Mouse (Mus musculus) brain, adult 2 months (tissue): ENCODE data around the gene Gm527.

ENCODE experiments used
- DNase-seq: peaks from one replicate; pipeline ENCODE4 v3.0.0; 2011; ENCODE audit warnings: low read depth, low spot score

The Gm527 gene

DNA sequence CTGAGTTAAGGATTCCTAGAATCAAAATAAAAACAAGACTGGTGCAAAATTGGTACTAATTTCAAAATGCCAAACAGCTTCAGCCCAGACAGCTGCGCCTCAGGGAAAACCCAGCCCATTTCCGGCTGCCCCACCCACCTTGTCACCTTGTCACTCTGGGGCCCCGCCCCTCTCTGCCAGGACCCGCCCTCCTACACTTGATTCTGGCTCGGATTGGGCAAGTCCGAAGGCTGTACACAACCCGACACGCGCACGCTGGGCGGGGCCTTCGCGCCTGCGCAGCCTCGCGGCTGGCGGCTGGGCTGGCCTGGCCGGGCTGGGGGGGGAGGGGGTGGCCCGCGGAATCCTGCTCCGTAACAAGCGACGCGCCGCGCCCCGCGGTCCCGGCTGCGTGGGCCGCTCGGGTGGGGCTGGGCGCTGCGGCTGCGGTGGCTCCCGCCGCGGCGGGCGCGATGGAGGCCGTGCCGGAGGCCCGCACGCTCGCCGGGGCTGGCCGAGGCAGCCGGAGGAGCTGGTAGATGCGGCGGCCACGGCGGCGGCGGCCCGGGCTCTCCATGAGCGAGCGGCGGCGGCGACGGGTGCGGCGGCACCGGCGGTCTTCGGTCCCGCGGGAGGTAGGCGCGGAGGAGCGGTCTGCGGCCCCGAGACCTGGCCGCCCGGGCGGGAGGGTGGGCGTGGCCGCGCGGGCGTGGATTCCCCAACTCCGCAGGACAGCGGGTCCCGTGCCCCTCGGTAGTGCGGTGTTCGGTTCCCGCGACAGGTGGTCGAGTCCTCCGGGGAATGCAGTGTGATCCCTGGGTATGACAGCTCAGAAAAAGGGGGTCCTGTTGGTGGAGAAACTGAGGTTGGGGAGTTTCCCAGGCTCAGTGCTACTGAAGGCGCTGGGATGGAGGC lies at the start of gene Gm527:
TSS of gene Gm527 (plus strand) at position 329 of the 894 bp plus-strand sequence.
- DNase-seq = peak; percentile 99

DNA sequence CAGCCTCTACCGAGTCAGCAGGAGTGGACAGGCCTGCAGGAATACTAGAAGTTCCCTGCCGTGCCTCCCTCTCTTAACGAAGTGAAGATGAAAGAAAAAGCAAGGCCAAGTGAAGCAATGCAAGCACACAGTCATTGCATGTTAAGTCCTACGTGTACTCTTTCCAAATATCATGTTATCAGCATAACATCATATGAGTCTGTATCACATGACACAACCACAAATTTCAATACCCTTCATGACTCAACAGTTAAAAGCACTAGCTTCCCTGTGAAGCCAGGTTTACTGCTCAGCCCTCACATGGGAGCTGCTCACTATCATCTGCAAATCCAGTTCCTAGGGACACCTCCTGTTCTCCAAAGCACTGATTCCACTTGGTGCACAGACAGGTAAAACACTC lies 46.6 kb upstream of the Gm527 start:
- no peak for DNase-seq

DNA sequence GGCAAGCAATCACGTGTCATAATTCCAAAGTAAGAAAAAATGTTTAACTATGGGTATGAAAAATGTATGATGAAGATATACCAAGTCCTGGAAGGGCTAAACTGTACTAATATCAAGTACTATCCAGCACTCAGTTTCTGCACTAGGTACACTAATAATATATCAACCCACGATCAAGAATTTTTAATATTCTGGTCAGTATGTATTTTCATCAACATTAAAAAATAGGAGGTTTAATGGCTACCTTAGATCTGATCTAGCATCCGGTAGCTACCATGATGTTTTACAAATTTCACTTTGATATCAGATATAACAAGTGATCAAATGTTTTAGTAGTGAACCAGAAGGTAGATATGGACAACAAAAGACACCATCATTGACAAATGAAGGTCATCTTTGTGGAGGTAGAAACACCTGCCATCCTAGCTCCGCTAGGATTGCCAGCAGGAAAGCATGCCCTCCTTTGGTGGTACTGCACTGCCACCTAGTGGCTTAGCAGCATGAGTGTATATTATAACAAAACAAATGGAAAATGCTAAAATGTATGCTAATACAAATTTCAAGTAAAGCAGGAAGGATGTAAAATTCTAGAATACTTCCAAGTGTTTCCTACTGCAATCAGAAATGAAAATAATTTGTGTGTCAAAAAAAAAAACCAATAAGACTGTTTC lies 20.5 kb upstream of the Gm527 start:
- DNase-seq = peak; percentile 76

DNA sequence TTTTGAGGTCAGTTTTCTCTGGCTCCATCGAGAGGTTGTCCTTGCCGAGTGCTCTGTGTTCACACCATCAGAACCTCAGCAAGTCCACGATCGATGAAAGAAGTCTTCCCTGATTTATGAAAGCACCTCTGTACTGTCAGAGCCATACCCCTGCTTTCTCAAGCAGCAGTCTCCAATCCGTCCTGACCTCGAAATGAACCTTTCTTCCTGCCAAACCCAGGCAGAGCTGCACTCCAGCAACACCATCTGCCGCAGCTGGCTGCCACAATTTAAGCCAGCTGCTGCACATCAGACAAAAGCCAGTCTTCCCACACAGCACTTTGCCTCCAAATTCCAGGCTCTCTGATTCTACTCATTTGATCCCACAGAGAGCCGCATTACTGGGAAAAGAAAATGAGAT lies 15.2 kb upstream of the Gm527 start:
- DNase-seq = peak; percentile 70

DNA sequence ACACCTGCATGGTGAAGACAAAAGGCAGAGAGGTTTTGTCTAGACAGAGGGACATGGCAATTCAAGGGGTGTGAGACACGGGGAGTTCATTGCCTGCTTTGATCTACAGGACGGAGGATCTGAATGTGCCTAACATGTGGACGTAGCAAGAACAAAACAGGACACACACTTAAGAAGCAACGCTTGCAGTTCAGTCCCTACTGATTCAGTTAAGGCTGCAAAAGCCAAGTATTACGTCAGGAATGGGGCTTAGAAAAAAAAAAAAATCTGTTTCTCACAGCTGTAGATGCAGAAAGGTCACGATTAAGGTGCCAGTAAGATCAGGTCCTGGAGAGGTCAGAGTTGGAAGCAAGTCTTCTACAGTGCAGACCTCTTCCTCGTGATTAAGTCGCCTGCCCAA lies 14.5 kb upstream of the Gm527 start:
- peak; percentile 12 for DNase-seq

DNA sequence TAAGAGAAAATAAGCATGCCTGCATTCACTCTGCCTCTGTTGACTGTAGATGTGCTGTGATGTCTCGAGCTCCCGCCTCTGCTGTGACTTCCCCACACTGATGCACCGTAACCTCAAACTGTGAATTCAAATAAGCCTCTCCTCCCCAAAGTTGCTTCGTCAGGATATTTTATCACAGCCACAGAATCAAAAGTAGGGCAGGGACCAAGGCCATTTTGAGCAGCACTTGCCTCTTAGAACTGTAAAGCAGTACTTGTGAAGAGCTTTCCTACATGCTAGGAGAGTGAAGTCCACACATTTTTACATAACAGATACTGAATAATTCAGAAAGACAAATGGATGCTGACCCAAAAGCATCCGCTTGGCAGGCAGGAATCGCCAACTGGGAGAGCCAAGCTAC lies 4.7 kb upstream of the Gm527 start:
- DNase-seq = peak; percentile 63

DNA sequence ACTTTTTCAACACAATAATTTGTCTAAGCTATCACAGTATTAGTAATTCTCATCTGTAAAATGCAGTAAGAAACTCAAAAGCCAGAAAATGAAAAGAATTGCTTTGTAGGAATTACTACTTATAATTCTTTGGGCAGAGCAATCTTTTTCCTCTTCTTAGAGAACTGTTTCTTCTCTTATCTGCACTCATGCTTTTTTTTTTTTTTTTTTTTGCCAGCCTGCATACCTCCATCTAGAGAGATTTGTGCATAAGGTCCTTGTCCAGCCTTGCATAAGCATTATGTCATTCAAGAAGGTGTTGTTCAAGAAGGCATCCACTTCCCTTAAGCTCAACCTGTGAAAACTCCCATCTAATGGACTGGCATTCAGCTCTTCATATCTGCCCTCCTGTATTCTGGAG lies 971 bp upstream of the Gm527 start:
- no peak for DNase-seq

DNA sequence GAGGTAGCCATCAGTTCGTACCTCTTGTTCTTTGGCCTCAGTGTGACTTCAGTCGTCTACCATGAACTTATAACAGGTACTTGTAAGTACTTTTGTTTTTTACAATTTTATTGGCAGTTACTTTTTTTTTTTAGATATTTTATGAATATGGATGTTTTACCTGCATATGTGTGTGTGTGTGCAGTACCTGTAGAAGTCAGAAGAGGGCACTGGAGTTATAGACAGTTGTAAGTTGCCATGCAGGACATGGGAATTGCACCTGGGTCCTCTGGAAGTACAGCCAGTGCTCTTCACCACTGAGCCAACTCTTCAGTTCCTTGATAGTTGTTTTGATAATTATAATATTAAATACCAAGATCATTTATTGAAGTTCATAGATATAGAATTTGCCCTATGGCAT lies 19.8 kb downstream of the Gm527 start:
- DNase-seq = no peak

DNA sequence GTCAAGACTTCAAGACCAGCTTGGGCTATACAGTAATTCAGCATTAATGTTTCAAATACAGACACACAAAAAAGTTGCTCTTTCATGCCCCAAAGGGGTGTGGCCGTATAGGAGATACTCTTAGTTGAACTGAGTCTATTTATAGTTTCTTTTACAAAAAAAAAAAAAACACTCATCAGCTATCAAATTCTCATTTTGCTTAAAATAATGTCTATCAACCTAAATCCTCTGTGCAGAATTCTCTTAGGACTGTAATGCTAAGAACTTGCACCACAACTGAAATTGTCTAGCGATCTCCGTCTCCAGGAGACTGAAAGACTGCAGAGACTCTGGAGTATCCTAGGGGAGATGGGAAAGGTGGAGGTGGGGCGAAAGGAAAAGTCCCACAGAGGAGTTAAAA lies 46.9 kb downstream of the Gm527 start:
- DNase-seq = no peak

DNA sequence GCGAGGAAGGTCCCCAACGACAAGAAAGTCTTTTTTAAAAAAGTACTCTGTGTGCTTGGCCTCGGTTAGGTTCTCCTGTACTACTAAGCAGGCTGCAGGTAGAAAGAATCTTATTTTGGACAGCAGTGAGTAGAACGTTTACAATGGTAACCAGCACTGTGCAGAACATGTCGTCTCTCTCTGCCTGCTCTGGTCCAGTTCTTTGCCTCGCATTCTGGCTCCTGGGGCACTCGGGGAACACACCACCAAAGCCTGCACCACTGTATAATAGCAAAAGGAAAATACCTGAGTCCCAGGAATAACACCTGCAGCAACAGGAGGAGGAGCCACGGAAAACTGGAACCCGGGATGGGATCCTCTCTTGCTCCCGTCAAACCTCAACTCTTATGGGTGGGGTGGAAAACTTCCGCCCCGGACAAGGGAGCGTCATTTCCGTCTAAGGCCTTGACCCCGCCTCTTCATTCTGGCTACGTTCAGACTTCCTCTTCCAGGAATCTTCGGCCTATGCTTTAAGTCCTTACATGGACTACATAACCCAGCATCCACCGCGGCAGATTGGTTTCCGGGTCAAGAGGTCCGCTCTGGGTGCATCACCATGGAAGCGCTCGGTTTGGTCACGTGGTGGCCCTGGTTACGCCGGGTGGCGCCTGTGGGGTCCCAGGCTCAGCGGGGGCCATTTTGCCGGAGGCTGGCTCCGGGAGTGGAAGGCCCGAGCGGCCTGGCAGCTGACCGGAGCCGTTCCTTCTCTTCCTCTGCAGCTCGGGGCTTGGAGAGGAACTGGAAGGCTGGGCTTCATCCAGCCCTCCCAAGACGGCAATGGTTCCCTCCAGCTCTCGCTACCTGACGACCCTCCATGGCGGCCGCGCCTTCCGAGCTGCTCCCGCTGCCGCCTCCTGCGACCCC lies 47.7 kb downstream of the Gm527 start, which contains the start of the genes Klhl28 and Togaram1:
TSS of gene Klhl28 (minus strand) at position 411 of the 903 bp plus-strand sequence.
TSS of gene Togaram1 (plus strand) at position 681 of the 903 bp plus-strand sequence.
- peak; percentile 100 for DNase-seq

DNA sequence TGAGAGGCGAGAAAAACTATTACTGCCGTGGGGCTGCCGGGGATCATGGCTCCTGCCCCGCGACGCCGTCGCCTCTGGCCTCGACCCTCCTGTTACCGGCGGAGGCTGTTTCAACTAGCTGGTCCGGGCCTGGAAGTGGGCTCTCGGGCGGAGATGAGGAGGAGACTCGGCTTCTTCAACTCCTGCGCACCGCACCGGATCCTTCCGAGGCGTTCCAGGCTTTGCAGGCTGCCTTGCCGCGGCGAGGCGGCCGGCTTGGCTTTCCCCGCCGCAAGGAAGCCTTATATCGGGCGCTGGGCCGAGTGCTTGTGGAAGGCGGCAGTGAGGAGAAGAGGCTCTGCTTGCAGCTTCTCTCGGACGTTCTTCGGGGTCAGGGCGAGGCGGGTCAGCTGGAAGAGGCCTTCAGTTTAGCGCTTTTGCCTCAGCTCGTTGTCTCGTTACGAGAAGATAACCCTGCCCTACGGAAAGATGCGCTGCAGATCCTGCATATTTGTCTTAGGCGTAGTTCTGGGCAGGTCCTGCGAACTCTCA lies 48.5 kb downstream of the Gm527 start:
- peak; percentile 56 for DNase-seq

DNA sequence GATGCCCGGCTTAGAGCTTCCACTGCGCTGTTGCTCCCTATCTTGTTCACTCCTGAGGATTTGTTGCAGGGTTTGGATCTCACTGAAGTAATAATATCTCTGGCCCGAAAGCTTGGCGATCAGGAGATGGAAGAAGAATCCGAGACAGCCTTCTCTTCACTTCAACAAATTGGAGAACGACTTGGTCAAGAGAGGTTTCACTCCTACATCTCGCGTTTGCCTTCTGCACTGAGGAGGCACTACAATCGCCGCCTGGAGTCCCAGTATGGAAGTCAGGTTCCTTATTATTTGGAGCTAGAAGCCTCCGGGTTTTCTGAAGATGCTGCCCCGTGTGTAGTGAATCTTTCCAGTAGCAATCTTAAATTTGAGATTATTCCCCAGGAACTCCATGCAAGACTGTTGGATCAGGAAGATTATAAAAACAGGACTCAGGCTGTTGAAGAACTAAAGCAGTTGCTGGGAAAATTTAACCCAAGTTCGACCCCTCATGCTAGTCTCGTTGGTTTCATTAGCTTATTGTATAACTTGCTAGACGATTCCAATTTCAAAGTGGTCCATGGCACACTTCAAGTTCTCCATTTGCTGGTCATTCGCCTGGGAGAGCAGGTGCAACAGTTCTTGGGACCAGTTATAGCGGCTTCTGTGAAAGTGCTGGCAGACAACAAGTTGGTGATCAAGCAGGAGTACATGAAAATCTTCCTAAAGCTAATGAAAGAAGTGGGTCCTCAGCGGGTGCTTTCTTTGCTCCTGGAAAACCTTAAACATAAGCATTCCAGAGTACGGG lies 49.1 kb downstream of the Gm527 start:
- DNase-seq = no peak

DNA sequence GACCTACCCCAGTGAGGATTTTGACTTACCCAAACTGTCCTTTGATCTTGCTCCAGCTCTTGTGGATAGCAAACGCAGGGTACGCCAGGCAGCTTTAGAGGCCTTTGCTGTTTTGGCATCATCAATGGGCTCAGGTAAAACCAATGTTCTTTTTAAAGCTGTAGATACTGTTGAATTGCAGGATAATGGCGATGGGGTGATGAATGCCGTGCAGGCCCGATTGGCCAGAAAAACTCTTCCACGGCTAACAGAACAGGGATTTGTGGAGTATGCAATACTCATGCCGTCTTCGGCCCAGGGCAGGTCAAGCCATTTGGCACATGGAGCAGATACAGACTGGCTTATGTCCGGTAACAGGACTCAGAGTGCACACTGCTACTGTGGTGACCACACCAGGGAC lies 49.8 kb downstream of the Gm527 start:
- DNase-seq = no peak

DNA sequence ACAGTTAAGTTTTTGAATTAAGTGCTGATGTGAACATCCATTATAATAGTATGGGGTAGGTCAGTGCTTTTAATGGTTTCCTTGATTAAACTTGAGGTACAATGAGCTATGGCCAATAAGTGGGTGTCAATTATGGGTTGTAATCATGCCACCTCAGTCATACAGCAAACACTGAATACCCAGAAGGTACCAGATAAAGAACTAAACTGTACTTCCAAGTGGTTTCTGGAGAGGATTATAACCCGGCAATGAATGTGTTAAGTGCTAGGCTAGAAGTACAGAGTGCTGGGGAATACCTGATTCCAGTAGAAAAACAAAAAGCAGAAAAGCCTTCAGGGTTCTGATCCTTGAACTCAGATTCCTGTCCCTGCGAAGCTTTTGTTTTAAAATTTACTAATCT lies 50.4 kb downstream of the Gm527 start:
- no peak for DNase-seq

DNA sequence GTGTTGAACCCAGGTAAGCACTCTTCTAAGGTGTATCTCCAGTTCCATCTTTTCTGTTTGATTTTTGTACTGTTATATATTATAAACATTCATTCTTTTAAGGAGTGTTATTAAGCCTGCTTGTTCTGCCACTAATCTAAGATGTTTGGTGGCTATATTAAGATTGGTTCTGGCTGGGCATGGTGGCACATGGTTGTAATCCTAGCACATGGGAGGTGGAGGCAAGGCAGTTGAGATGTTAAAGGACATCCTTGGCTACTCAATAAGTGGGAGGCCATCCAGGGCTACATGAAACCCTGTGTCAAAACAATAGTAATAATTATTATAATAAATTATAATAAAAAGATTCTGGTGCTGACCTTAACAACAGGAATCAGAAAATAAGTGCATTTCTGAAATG lies 53.7 kb downstream of the Gm527 start:
- DNase-seq = no peak

DNA sequence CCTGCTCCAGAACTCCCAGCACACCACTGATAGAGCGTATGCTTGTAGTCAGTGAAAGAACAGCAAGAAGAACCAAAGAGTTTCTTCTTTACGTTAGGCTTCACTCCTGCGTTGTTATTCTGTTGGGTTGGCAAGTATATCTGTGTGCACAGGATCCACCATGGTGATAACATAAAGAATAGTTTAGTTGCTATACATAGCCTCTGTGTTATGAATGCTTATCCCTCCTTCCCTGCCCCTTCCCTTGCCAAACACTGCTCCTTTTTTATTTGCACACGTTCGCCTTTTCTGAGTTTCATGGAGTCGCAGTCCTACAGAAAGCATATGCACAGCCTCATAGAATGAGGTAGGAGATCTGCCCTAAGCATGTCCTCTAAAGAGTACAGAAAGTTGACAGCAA lies 54.4 kb downstream of the Gm527 start:
- no peak for DNase-seq
